Mouse (Mus musculus): ENCODE results near the gene Gm11232.

Gm11232 gene

GRCm38 (mm10) chr4:71757865-71758264 lies at the start of gene Gm11232:
Gm11232 (minus strand) TSS chr4:71757965.
- DNase-seq (ENCODE audit: low spot score in 2 of 2): no peak

- DNase-seq (ENCODE audit: low spot score in 2 of 2): no peak
Measured at GRCm38 (mm10) chr4:71805977-71806534, 48.3 kb upstream of the Gm11232 start.

- DNase-seq (ENCODE audit: low spot score in 2 of 2): no peak
Measured at GRCm38 (mm10) chr4:71765529-71765928, 7.8 kb upstream of the Gm11232 start.

GRCm38 (mm10) chr4:71765071-71765470 lies 7.3 kb upstream of the Gm11232 start:
- DNase-seq (ENCODE audit: low spot score in 2 of 2): no peak

- no peak for DNase-seq (ENCODE audit: low spot score in 2 of 2)
Measured at GRCm38 (mm10) chr4:71756441-71757221, 1.1 kb downstream of the Gm11232 start.

GRCm38 (mm10) chr4:71745741-71746140 lies 12.0 kb downstream of the Gm11232 start:
- no peak for DNase-seq (ENCODE audit: low spot score in 2 of 2)

- no peak for DNase-seq (ENCODE audit: low spot score in 2 of 2)
Measured at GRCm38 (mm10) chr4:71736529-71736928, 21.2 kb downstream of the Gm11232 start.

GRCm38 (mm10) chr4:71735261-71735660 lies 22.5 kb downstream of the Gm11232 start:
- DNase-seq (ENCODE audit: low spot score in 2 of 2): no peak

- DNase-seq (ENCODE audit: low spot score in 2 of 2): no peak
Measured at GRCm38 (mm10) chr4:71729401-71729800, 28.4 kb downstream of the Gm11232 start.

GRCm38 (mm10) chr4:71727611-71728010 lies 30.2 kb downstream of the Gm11232 start:
- no peak for DNase-seq (ENCODE audit: low spot score in 2 of 2)

GRCm38 (mm10) chr4:71727056-71727455 lies 30.7 kb downstream of the Gm11232 start:
- no peak for DNase-seq (ENCODE audit: low spot score in 2 of 2)

- no peak for DNase-seq (ENCODE audit: low spot score in 2 of 2)
Measured at GRCm38 (mm10) chr4:71725889-71726288, 31.9 kb downstream of the Gm11232 start.

All from natural killer cell, adult 2 months (primary cell).